Mouse (Mus musculus): ENCODE results near the gene Adgrl2. TPM values are rescaled to one million over a fixed set of nuclear protein-coding genes. Genes with fewer than 3 reads are reported as not detected.

Adgrl2 gene
- polyA plus RNA-seq, 1 experiment: 90.3 TPM

GRCm38 (mm10) chr3:148872563-148872962 lies 117.8 kb downstream of the Adgrl2 start:
- Histone ChIP-seq H3K4me1 (ENCODE audit: control insufficient read depth, insufficient read depth, low read length) (0 out of 2 replicates have a peak, but pooled peaks cover 1% of the 10 kb centered on the region), H3K4me3 (ENCODE audit: insufficient read depth, low read length) (no peak overlapping the region), H3K27ac (ENCODE audit: insufficient read depth, low read length) (no peak overlapping the region)
- TF ChIP-seq CTCF (IDR thresholded peaks at IDR 0.05; ENCODE audit: extremely low read depth, insufficient read depth, low read length) (no peak), POLR2A (IDR thresholded peaks at IDR 0.05; ENCODE audit: extremely low read depth, insufficient read depth, low read length) (no peak)

- H3K4me1 ChIP-seq (ENCODE audit: control insufficient read depth, insufficient read depth, low read length): 0 out of 2 replicates have a peak, but pooled peaks cover 1% of the 10 kb centered on the region
- TF ChIP-seq CTCF (IDR thresholded peaks at IDR 0.05; ENCODE audit: extremely low read depth, insufficient read depth, low read length) (no peak), POLR2A (IDR thresholded peaks at IDR 0.05; ENCODE audit: extremely low read depth, insufficient read depth, low read length) (no peak)
- H3K4me3 ChIP-seq (ENCODE audit: insufficient read depth, low read length): no peak overlapping the region
- H3K27ac ChIP-seq (ENCODE audit: insufficient read depth, low read length): no peak overlapping the region
These were observed 118.4 kb downstream of the Adgrl2 start for GRCm38 (mm10) chr3:148871792-148872464.

- TF ChIP-seq CTCF (IDR thresholded peaks at IDR 0.05; ENCODE audit: extremely low read depth, insufficient read depth, low read length): no peak
- no peak for TF ChIP-seq POLR2A (IDR thresholded peaks at IDR 0.05; ENCODE audit: extremely low read depth, insufficient read depth, low read length)
- Histone ChIP-seq H3K27ac (ENCODE audit: insufficient read depth, low read length) (no peak overlapping the region), H3K4me1 (ENCODE audit: control insufficient read depth, insufficient read depth, low read length) (peaks cover 6% of the 10 kb centered on the region), H3K4me3 (ENCODE audit: insufficient read depth, low read length) (no peak overlapping the region)
These were observed 122.7 kb downstream of the Adgrl2 start for GRCm38 (mm10) chr3:148867618-148868017.

- TF ChIP-seq CTCF (IDR thresholded peaks at IDR 0.05; ENCODE audit: extremely low read depth, insufficient read depth, low read length) (no peak), POLR2A (IDR thresholded peaks at IDR 0.05; ENCODE audit: extremely low read depth, insufficient read depth, low read length) (no peak)
- Histone ChIP-seq H3K4me3 (ENCODE audit: insufficient read depth, low read length) (no peak overlapping the region), H3K27ac (ENCODE audit: insufficient read depth, low read length) (no peak overlapping the region), H3K4me1 (ENCODE audit: control insufficient read depth, insufficient read depth, low read length) (peaks cover 6% of the 10 kb centered on the region)
These were observed 123.7 kb downstream of the Adgrl2 start for GRCm38 (mm10) chr3:148866633-148867032.

GRCm38 (mm10) chr3:148866053-148866452 lies 124.3 kb downstream of the Adgrl2 start:
- no peak for TF ChIP-seq POLR2A (IDR thresholded peaks at IDR 0.05; ENCODE audit: extremely low read depth, insufficient read depth, low read length)
- no peak for TF ChIP-seq CTCF (IDR thresholded peaks at IDR 0.05; ENCODE audit: extremely low read depth, insufficient read depth, low read length)
- Histone ChIP-seq H3K4me3 (ENCODE audit: insufficient read depth, low read length) (no peak overlapping the region), H3K4me1 (ENCODE audit: control insufficient read depth, insufficient read depth, low read length) (peaks cover 8% of the 10 kb centered on the region)

GRCm38 (mm10) chr3:148865234-148865633 lies 125.1 kb downstream of the Adgrl2 start:
- TF ChIP-seq CTCF (IDR thresholded peaks at IDR 0.05; ENCODE audit: extremely low read depth, insufficient read depth, low read length) (no peak), POLR2A (IDR thresholded peaks at IDR 0.05; ENCODE audit: extremely low read depth, insufficient read depth, low read length) (no peak)
- H3K27ac ChIP-seq (ENCODE audit: insufficient read depth, low read length): no peak overlapping the region
- H3K4me3 ChIP-seq (ENCODE audit: insufficient read depth, low read length): no peak overlapping the region

More at GRCm38 (mm10) chr3:148866053-148866452, 124.3 kb downstream of the Adgrl2 start:
- no peak overlapping the region for H3K27ac ChIP-seq (ENCODE audit: insufficient read depth, low read length)

GRCm38 (mm10) chr3:148861860-148862259 lies 128.5 kb downstream of the Adgrl2 start:
- peak overlapping the region; percentile 18; the same call in 1 of the 2 replicates for H3K4me3 ChIP-seq (ENCODE audit: insufficient read depth, low read length)
- peaks cover 7% of the 10 kb centered on the region for H3K4me1 ChIP-seq (ENCODE audit: control insufficient read depth, insufficient read depth, low read length)
- TF ChIP-seq CTCF (IDR thresholded peaks at IDR 0.05; ENCODE audit: extremely low read depth, insufficient read depth, low read length): no peak
- no peak for TF ChIP-seq POLR2A (IDR thresholded peaks at IDR 0.05; ENCODE audit: extremely low read depth, insufficient read depth, low read length)
- no peak overlapping the region for H3K27ac ChIP-seq (ENCODE audit: insufficient read depth, low read length)

More at GRCm38 (mm10) chr3:148865234-148865633, 125.1 kb downstream of the Adgrl2 start:
- peaks cover 8% of the 10 kb centered on the region for H3K4me1 ChIP-seq (ENCODE audit: control insufficient read depth, insufficient read depth, low read length)

GRCm38 (mm10) chr3:148854306-148854910 lies 135.9 kb downstream of the Adgrl2 start:
- no peak overlapping the region for H3K27ac ChIP-seq (ENCODE audit: insufficient read depth, low read length)
- no peaks in the 10 kb centered on the region for H3K4me1 ChIP-seq (ENCODE audit: control insufficient read depth, insufficient read depth, low read length)
- H3K4me3 ChIP-seq (ENCODE audit: insufficient read depth, low read length): no peak overlapping the region
- TF ChIP-seq POLR2A (IDR thresholded peaks at IDR 0.05; ENCODE audit: extremely low read depth, insufficient read depth, low read length): no peak
- no peak for TF ChIP-seq CTCF (IDR thresholded peaks at IDR 0.05; ENCODE audit: extremely low read depth, insufficient read depth, low read length)

GRCm38 (mm10) chr3:148853372-148853771 lies 137.0 kb downstream of the Adgrl2 start:
- TF ChIP-seq CTCF (IDR thresholded peaks at IDR 0.05; ENCODE audit: extremely low read depth, insufficient read depth, low read length) (no peak), POLR2A (IDR thresholded peaks at IDR 0.05; ENCODE audit: extremely low read depth, insufficient read depth, low read length) (no peak)
- no peaks in the 10 kb centered on the region for H3K4me1 ChIP-seq (ENCODE audit: control insufficient read depth, insufficient read depth, low read length)

GRCm38 (mm10) chr3:148852556-148852955 lies 137.8 kb downstream of the Adgrl2 start:
- no peak overlapping the region for H3K27ac ChIP-seq (ENCODE audit: insufficient read depth, low read length)

More at GRCm38 (mm10) chr3:148853372-148853771, 137.0 kb downstream of the Adgrl2 start:
- Histone ChIP-seq H3K4me3 (ENCODE audit: insufficient read depth, low read length) (no peak overlapping the region), H3K27ac (ENCODE audit: insufficient read depth, low read length) (no peak overlapping the region)

More at GRCm38 (mm10) chr3:148852556-148852955, 137.8 kb downstream of the Adgrl2 start:
- TF ChIP-seq POLR2A (IDR thresholded peaks at IDR 0.05; ENCODE audit: extremely low read depth, insufficient read depth, low read length) (no peak), CTCF (IDR thresholded peaks at IDR 0.05; ENCODE audit: extremely low read depth, insufficient read depth, low read length) (no peak)
- no peaks in the 10 kb centered on the region for H3K4me1 ChIP-seq (ENCODE audit: control insufficient read depth, insufficient read depth, low read length)
- H3K4me3 ChIP-seq (ENCODE audit: insufficient read depth, low read length): no peak overlapping the region

Data from cortical plate, adult 2 months (tissue).